Mouse (Mus musculus) ES-Bruce4 (cell line): Measurements from ENCODE around the gene Vps33b. TPM values are rescaled to one million over a fixed set of nuclear protein-coding genes. Genes with fewer than 3 reads are reported as not detected.

ENCODE experiments used
- H3K27ac ChIP-seq: 2 replicates; pipeline ENCODE4 v1.5.1; 2012; ENCODE audit warnings: low read length, inconsistent platforms; ENCODE audit not compliant: insufficient read depth
- H3K27me3 ChIP-seq: 2 replicates; pipeline ENCODE4 v1.6.1; 2012; ENCODE audit warnings: mild to moderate bottlenecking, low read length, inconsistent platforms; ENCODE audit not compliant: control insufficient read depth, poor library complexity, insufficient read depth, severe bottlenecking
- H3K36me3 ChIP-seq: 2 replicates; pipeline ENCODE4 v1.6.1; 2012; ENCODE audit warnings: inconsistent platforms, mild to moderate bottlenecking, low read length, moderate library complexity; ENCODE audit not compliant: control insufficient read depth, poor library complexity, insufficient read depth, severe bottlenecking
- H3K4me1 ChIP-seq: one replicate; pipeline ENCODE4 v1.8.1; 2011; ENCODE audit warnings: low read length; ENCODE audit not compliant: control insufficient read depth, insufficient read depth
- H3K4me3 ChIP-seq: 2 replicates; pipeline ENCODE4 v1.5.1; 2011; ENCODE audit warnings: low read depth, mild to moderate bottlenecking, low read length
- H3K9ac ChIP-seq: 2 replicates; pipeline ENCODE4 v1.6.1; 2012; ENCODE audit warnings: low read depth, mild to moderate bottlenecking, inconsistent platforms; ENCODE audit not compliant: poor library complexity, severe bottlenecking
- H3K9me3 ChIP-seq: replicated peaks from 2 replicates; pipeline ENCODE4 v1.6.1; 2012; ENCODE audit warnings: mild to moderate bottlenecking, low read length, inconsistent platforms; ENCODE audit not compliant: control insufficient read depth, poor library complexity, insufficient read depth, severe bottlenecking
- CTCF ChIP-seq: IDR thresholded peaks from one replicate; pipeline ENCODE4 v1.8.1; 2011; ENCODE audit warnings: low read depth, low read length
- EP300 ChIP-seq: IDR thresholded peaks from 2 replicates; pipeline ENCODE4 v1.6.1; 2011; ENCODE audit warnings: low read depth, low read length; ENCODE audit not compliant: insufficient read depth
- POLR2A ChIP-seq: IDR thresholded peaks from one replicate; pipeline ENCODE4 v1.8.1; 2011; ENCODE audit warnings: low read length; ENCODE audit not compliant: insufficient read depth
- polyA plus RNA-seq: library from polyadenylated mRNA; stranded (reverse); fragments of >200 nt; gene quantifications from 2 replicates; pipeline ENCODE4 v1.2.4, GENCODE M21; 2011; ENCODE audit warnings: low read depth; ENCODE audit not compliant: missing spikeins, insufficient read depth, insufficient read length

Vps33b gene
- polyA plus RNA-seq, 1 experiment: 16.2 TPM

- H3K9ac ChIP-seq: no peak overlapping the region
- H3K27ac ChIP-seq: no peak overlapping the region
- no peaks in the 10 kb centered on the region for H3K36me3 ChIP-seq
- H3K4me3 ChIP-seq: peak overlapping the region; percentile 33; the same call in 1 of the 2 replicates
- H3K27me3 ChIP-seq: no peaks in the 10 kb centered on the region
- H3K4me1 ChIP-seq: peaks cover 2% of the 10 kb centered on the region
- H3K9me3 ChIP-seq: no peaks in the 10 kb centered on the region
- TF ChIP-seq EP300 (no peak), POLR2A (no peak), CTCF (no peak)
Observed at GRCm38 (mm10) chr7:80325292-80325868, 55.9 kb downstream of the Vps33b start.

GRCm38 (mm10) chr7:80326076-80326475 lies 56.6 kb downstream of the Vps33b start:
- no peaks in the 10 kb centered on the region for H3K36me3 ChIP-seq
- no peaks in the 10 kb centered on the region for H3K27me3 ChIP-seq
- H3K4me3 ChIP-seq: peak overlapping the region; percentile 33

GRCm38 (mm10) chr7:80330278-80330677 lies 60.8 kb downstream of the Vps33b start:
- no peaks in the 10 kb centered on the region for H3K27me3 ChIP-seq
- peaks cover 2% of the 10 kb centered on the region for H3K4me1 ChIP-seq
- H3K27ac ChIP-seq: no peak overlapping the region
- TF ChIP-seq POLR2A: no peak
- no peak for TF ChIP-seq CTCF
- TF ChIP-seq EP300: no peak
- no peak overlapping the region for H3K4me3 ChIP-seq
- H3K9ac ChIP-seq: no peak overlapping the region
- peaks cover 27% of the 10 kb centered on the region for H3K36me3 ChIP-seq
- H3K9me3 ChIP-seq: no peaks in the 10 kb centered on the region; the same call in 1 of the 2 replicates

More at GRCm38 (mm10) chr7:80326076-80326475, 56.6 kb downstream of the Vps33b start:
- H3K4me1 ChIP-seq: peaks cover 2% of the 10 kb centered on the region
- H3K9ac ChIP-seq: no peak overlapping the region
- no peak for TF ChIP-seq CTCF
- no peak for TF ChIP-seq EP300
- no peak for TF ChIP-seq POLR2A
- no peak overlapping the region for H3K27ac ChIP-seq
- no peaks in the 10 kb centered on the region for H3K9me3 ChIP-seq

GRCm38 (mm10) chr7:80331433-80331832 lies 62.0 kb downstream of the Vps33b start:
- Histone ChIP-seq H3K4me3 (no peak overlapping the region), H3K36me3 (peaks cover 34% of the 10 kb centered on the region), H3K27ac (no peak overlapping the region), H3K4me1 (no peaks in the 10 kb centered on the region), H3K9ac (no peak overlapping the region), H3K27me3 (no peaks in the 10 kb centered on the region), H3K9me3 (no peaks in the 10 kb centered on the region; the same call in 1 of the 2 replicates)
- TF ChIP-seq EP300 (no peak), CTCF (no peak), POLR2A (no peak)

GRCm38 (mm10) chr7:80334848-80335247 lies 65.4 kb downstream of the Vps33b start:
- H3K4me1 ChIP-seq: no peaks in the 10 kb centered on the region

GRCm38 (mm10) chr7:80336932-80337331 lies 67.5 kb downstream of the Vps33b start:
- TF ChIP-seq CTCF: no peak
- no peak for TF ChIP-seq EP300
- no peak for TF ChIP-seq POLR2A
- Histone ChIP-seq H3K36me3 (peaks cover 39% of the 10 kb centered on the region), H3K4me1 (no peaks in the 10 kb centered on the region), H3K27ac (no peak overlapping the region), H3K9ac (no peak overlapping the region), H3K27me3 (no peaks in the 10 kb centered on the region), H3K4me3 (no peak overlapping the region), H3K9me3 (no peaks in the 10 kb centered on the region; the same call in 1 of the 2 replicates)

More at GRCm38 (mm10) chr7:80334848-80335247, 65.4 kb downstream of the Vps33b start:
- H3K9ac ChIP-seq: no peak overlapping the region
- TF ChIP-seq CTCF (no peak), EP300 (no peak), POLR2A (no peak)
- no peaks in the 10 kb centered on the region; the same call in 1 of the 2 replicates for H3K9me3 ChIP-seq
- H3K36me3 ChIP-seq: peaks cover 40% of the 10 kb centered on the region
- no peak overlapping the region for H3K4me3 ChIP-seq
- no peak overlapping the region for H3K27ac ChIP-seq
- no peaks in the 10 kb centered on the region for H3K27me3 ChIP-seq
